Mouse (Mus musculus): ENCODE measurements around the gene Repin1. TPM values are rescaled to one million over a fixed set of nuclear protein-coding genes. Genes with fewer than 3 reads are reported as not detected.
A peak's percentile ranks its signal among the peaks of the same experiment; 100 is the strongest.

Repin1 gene
- total RNA-seq, 2 experiments from 2014 or later, result 9.7 to 14.7 TPM

DNA sequence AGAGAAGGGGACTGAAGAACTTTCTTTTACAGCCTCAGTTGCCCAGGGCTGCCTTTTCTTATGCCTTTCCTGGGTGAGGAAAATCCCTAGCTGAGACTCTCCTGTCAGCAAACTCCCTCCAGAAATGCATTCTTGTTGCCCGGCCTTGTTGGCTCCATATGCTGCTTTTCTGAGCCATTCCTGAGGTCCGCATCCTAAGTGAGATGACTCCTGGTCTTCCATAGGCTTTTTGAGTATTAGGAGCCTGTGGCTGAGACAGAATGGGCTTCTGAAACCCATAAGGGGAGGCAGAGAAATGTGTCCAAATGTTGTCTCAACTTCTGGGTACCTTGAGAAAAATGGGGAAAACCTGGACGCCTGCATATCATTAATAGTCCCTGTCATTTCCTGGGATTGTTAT, 19.7 kb upstream of the Repin1 start:
- ATAC-seq (replicated peaks; ENCODE audit: low FRiP score, low TSS enrichment, poor library complexity, severe bottlenecking), result no peak

- ATAC-seq (replicated peaks; ENCODE audit: low FRiP score, low TSS enrichment, poor library complexity, severe bottlenecking), result no peak
These were observed 14.9 kb upstream of the Repin1 start for GRCm38 (mm10) chr6:48578736-48579135.

DNA sequence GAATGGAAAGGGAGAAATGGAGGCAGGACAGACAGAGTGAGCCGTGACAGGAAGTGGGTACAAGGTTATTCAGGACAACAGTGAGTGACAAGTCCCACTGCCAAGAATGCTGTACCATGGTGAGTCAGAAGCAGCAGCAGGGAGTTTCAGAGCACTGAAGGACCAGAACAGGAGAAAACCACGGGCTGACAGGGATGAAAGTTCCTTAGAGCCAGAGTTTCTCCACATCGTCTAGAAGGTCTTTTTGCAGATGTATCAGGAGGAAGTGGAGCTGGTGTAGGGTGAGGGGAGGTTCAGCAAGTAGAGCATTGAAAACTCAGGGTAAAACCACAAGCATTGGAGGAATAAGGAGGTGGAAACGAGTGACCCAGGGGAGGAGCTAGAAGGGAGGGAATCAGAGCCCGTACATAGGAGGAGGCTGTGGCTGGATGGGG, 14.5 kb upstream of the Repin1 start:
- ATAC-seq (replicated peaks; ENCODE audit: low FRiP score, low TSS enrichment, poor library complexity, severe bottlenecking), result no peak

- ATAC-seq (replicated peaks; ENCODE audit: low FRiP score, low TSS enrichment, poor library complexity, severe bottlenecking), result no peak
These were observed 12.4 kb upstream of the Repin1 start for GRCm38 (mm10) chr6:48581257-48581656.

DNA sequence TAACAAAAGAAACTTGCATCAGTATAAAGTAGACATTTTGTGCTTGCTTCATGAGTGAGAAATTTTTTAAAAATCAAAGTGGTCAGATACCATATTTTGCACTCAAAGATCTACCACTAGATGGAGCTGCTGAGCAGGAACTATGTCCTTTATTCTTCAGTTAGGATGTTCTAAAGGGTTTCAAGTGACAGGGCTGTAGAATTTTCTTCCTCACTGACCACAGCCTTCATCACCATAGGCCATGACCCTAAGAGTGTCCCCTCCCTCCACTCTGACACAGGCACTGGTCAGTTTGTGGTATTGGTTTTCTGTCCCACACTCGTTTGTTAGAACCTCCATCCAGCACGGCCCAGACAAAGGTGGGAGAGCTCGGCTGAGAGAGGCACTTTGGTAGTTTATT, 11.6 kb upstream of the Repin1 start:
- peak; percentile 73 for ATAC-seq (replicated peaks; ENCODE audit: low FRiP score, low TSS enrichment, poor library complexity, severe bottlenecking)

GRCm38 (mm10) chr6:48589194-48589750, 4.4 kb upstream of the Repin1 start, which contains the start of gene Gm45021:
Gene Gm45021, plus strand, starts transcription at chr6:48589610.
- ATAC-seq (replicated peaks; ENCODE audit: low FRiP score, low TSS enrichment, poor library complexity, severe bottlenecking), result no peak

DNA sequence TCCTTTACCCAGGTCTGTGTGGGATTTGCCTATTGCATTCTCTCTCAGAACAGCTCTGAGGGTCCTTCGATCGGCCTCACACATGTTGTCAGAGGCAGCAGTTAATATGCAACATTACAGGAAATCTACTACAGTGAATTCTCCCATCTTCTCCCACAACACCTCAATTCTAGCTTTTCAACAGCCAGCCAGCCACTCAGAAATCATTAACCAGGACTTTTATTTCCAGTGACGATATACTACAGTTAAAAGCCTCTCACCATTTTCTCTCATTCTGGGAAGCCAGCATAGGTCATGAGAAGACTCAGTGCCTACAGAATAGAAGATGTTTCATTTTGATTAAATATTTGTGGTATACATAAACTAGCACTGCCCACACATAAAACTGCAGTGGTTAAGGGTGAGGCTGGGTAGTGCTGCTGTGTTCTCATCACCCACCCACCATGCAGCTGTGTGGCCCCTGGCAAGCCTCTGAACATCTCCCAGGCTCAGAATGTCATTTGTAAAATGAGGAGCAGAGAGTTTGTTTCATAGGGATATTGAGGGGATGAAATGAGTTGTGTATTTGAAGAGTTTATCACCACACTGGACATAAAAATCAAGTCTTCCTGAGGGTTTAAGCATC, 2.4 kb upstream of the Repin1 start:
- no peak for ATAC-seq (replicated peaks; ENCODE audit: low FRiP score, low TSS enrichment, poor library complexity, severe bottlenecking)

DNA sequence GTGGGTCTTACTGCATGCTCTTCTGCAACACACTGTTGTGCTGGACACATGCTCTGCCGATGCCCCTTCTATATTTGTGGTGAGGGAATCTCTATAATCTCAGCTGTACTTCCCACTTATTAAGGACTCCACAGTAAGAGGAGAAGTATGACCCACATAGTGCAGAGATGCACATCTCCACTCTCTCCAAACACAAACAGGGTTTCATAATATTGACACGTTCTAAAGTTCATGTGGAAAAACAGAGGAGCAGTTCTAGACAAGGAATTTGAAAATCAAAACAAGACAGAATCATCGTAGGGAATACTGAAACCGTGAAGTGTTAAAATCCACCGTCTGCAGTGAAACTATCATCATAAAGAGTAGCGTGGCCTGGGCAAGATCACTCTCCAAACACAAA, 1.8 kb upstream of the Repin1 start:
- no peak for ATAC-seq (replicated peaks; ENCODE audit: low FRiP score, low TSS enrichment, poor library complexity, severe bottlenecking)

- ATAC-seq (replicated peaks; ENCODE audit: low FRiP score, low TSS enrichment, poor library complexity, severe bottlenecking), result peak; percentile 18
These were observed 508 bp downstream of the Repin1 start for GRCm38 (mm10) chr6:48594043-48594738.

- no peak for ATAC-seq (replicated peaks; ENCODE audit: low FRiP score, low TSS enrichment, poor library complexity, severe bottlenecking)
These were observed 1.6 kb downstream of the Repin1 start for GRCm38 (mm10) chr6:48595278-48595677.

- ATAC-seq (replicated peaks; ENCODE audit: low FRiP score, low TSS enrichment, poor library complexity, severe bottlenecking), result no peak
These were observed 3.0 kb downstream of the Repin1 start for GRCm38 (mm10) chr6:48596545-48597232.

- ATAC-seq (replicated peaks; ENCODE audit: low FRiP score, low TSS enrichment, poor library complexity, severe bottlenecking), result no peak
These were observed 3.5 kb downstream of the Repin1 start for GRCm38 (mm10) chr6:48597233-48597625.

DNA sequence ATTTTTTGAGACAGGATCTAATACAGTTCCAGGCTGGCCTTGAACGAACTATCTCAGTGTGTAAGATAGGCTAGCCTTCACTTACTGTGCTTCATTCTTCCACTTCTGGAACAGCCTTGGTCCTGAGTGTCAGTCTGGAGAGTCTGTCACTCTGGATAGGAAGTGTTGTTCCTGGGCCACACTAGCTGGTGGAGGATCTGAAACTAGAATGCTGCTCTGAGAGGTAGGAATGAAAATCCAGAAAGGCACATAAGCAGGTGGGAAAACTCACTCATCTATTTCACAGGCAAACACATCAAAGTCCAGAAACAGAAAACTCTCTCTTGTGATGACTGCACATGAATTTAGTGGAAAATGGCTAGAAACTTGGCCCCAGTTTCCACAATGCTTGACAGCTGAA, 6.9 kb downstream of the Repin1 start:
- no peak for ATAC-seq (replicated peaks; ENCODE audit: low FRiP score, low TSS enrichment, poor library complexity, severe bottlenecking)

DNA sequence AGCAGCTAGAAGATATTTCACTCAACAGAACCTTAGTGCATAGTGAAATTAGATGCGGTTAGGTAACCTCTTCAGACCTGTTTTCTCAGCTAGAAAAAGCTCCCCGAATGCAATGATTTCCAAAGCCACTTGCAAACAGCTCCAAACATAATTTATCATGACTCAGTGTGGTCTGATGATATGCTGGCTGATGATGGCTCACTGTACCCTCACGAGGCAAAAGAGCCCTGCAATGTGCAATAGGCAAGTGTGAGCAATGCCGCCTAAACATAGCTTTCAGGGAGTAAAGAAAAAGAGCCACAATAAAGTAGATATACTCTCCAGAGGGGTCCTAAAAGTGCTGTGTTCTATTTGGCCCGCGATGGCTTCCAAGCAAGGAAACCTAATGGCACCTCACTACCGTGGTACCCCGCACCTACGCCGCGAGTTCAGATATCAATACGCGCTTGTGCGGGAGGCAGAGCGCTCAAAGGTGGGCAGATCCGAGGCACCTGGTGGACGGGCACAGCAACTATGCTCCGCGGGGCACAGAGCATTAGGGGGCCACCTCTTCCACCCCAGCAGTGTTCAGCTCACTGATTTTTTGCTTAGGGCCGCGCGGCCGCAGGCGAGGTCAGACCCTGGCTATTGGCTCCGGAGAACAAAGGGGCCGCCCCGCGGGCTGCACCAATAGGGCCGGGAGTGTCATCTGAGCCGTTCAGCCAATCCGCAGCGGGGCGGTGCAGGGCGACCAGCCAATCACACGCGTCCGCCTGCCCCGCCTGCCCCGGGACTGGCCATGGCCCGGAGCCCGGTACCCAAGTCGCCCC, 7.8 kb downstream of the Repin1 start, which contains the start of gene Zfp775:
Gene Zfp775, plus strand, starts transcription at position 793 of the 809 bp plus-strand sequence.
- ATAC-seq (replicated peaks; ENCODE audit: low FRiP score, low TSS enrichment, poor library complexity, severe bottlenecking), result peak; percentile 99

DNA sequence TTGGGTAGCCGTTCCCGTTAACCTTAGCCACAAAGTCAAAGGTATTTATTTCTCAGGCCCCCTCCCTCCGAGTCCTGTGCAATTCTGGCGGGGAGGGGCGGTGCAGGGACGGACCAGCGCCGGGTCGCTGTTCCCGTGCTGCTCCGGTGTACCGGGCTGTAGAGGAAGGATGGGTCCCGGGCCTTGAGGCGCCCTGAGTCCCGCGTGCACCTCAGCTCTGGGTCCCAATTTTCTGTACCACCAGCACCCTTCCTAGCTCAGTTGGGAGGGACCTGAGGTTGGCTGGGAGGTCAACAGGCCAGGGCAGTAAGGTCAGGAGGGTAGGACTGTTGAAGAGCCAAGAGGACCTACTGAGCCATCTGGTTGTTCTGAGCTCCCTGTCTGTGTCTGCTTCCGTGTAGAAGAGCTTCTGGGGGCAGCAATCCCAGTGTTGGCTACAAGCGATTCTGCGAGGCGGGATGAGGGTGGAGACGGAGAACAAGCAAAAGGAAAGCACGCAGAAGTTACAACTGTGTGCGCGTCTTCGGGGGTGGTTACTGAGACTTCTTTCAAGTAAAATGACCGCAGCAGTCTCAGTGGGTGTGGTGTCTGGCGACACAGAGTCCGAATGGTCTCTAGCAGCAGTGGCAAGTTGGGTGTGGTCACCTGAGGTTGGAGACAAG, 8.5 kb downstream of the Repin1 start:
- peak; percentile 39 for ATAC-seq (replicated peaks; ENCODE audit: low FRiP score, low TSS enrichment, poor library complexity, severe bottlenecking)

DNA sequence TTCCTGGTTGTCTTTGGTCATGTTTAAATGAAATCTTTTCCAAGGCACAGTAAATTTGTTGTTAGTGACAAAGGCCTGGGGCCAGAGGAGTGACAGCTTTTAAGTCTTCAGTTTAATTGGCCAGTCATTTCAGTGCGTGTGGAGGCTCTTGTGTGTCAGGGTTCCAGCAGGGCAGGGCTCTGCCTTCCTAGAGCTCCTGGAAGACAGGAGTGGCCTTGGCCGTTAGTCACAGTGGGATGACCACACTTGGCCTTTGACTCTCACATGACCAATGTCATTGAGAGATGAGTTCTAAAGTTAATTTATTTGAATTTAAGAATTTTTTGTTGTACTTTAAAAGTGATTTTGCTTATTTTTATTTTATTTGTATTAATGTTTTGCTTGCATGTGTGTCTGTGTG, 14.4 kb downstream of the Repin1 start:
- ATAC-seq (replicated peaks; ENCODE audit: low FRiP score, low TSS enrichment, poor library complexity, severe bottlenecking), result no peak

- ATAC-seq (replicated peaks; ENCODE audit: low FRiP score, low TSS enrichment, poor library complexity, severe bottlenecking), result peak; percentile 75
These were observed 15.8 kb downstream of the Repin1 start for GRCm38 (mm10) chr6:48609512-48609911.

DNA sequence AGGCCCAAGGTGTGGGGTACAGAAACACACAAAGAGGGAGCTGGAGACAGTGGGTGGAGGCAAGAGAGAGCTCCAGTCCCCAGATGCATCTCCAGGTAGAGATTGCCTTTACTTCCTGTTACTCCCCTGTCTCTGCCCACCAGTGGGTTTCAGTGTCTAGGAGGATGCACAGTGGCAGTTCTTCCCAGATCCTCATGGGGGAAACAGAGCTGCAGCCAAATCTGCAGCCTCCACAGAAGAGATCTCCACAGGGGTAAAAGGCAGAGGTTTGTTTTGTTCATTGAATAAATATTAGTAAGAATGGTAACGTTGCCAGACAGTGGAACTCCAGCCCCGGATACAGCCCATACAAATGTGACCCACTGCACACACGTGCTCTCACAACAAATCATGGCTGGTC, 17.0 kb downstream of the Repin1 start:
- no peak for ATAC-seq (replicated peaks; ENCODE audit: low FRiP score, low TSS enrichment, poor library complexity, severe bottlenecking)

DNA sequence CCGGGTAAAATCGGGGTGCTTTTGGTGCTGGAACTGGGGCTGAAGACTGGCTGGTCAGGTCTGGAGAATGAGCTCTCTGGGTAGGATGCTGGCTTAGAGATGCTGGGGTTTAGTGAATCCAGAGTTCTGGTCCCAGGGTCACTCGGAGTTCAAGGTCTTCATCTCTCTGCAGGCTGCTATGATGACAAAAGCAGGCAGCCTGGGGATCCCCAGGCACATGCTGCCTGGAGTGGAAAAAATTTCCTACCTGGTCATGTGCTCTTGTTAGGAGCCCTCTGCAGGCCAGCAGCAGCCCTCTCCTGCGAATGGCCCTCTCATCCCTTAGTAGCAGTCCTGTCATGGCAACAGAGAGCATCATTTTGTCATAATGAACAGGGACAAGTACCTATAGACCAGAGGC, 19.8 kb downstream of the Repin1 start:
- ATAC-seq (replicated peaks; ENCODE audit: low FRiP score, low TSS enrichment, poor library complexity, severe bottlenecking), result no peak
